Mouse (Mus musculus): ENCODE data around the gene Fig4. TPM values are rescaled to one million over a fixed set of nuclear protein-coding genes. Genes with fewer than 3 reads are reported as not detected.

Fig4 gene
- total RNA-seq, 2 experiments from 2014 or later: 34.2 to 35.5 TPM

GRCm38 (mm10) chr10:41151021-41151420 is 152.0 kb downstream of the Fig4 start:
- no peak for DNase-seq (ENCODE audit: extremely low spot score in 1 of 2, low spot score in 1 of 2)

GRCm38 (mm10) chr10:41150496-41150895 is 152.6 kb downstream of the Fig4 start:
- DNase-seq (ENCODE audit: extremely low spot score in 1 of 2, low spot score in 1 of 2): no peak

GRCm38 (mm10) chr10:41149307-41149706 is 153.8 kb downstream of the Fig4 start:
- no peak for DNase-seq (ENCODE audit: extremely low spot score in 1 of 2, low spot score in 1 of 2)

GRCm38 (mm10) chr10:41146141-41146540 is 156.9 kb downstream of the Fig4 start:
- DNase-seq (ENCODE audit: extremely low spot score in 1 of 2, low spot score in 1 of 2): no peak

Other genes with a start within 250 kb of the Fig4 start
- 1 to 10 TPM; 1.4 to 1.6 TPM for gene Gpr6, start 231.0 kb downstream of the Fig4 start, total RNA-seq (2021)
- under 1 TPM; 0.17 to 0.23 TPM for gene Ak9, start 720 bp upstream of the Fig4 start, total RNA-seq (2021)
- 10 to 100 TPM; 17.1 to 24.3 TPM for gene Zbtb24, start 147.1 kb upstream of the Fig4 start, total RNA-seq (2021)
- gene Mical1, start 173.1 kb upstream of the Fig4 start, total RNA-seq (2021): 10 to 100 TPM; 15.7 to 18.8 TPM
- gene Smpd2, start 187.1 kb upstream of the Fig4 start, total RNA-seq (2021): 10 to 100 TPM; 25.9 to 27.6 TPM
- gene Ppil6, start 187.2 kb upstream of the Fig4 start, total RNA-seq (2021): 1 to 10 TPM; 5.8 to 8.0 TPM
- gene Cd164, start 216.2 kb upstream of the Fig4 start, total RNA-seq (2021): 10 to 100 TPM; 55.8 to 58.1 TPM